Mouse (Mus musculus) midbrain, embryonic 12.5 days (tissue): ENCODE measurements at regions not wholly inside any gene's neighbourhood (a gene's known extent, or its start where the extent isn't known, plus 50 kb on each side); places are given as distances from the start of the nearest gene placed in this dataset.

ENCODE experiments used
- ATAC-seq: fragments of 200-750 bp; cut with Nextera tagmentation; 2 replicates; pipeline ENCODE4 v1.8.0; 2017; ENCODE audit warnings: low read depth, moderate TSS enrichment, moderate library complexity; ENCODE audit not compliant: low FRiP score
- H3K27ac ChIP-seq: fragments of 300-500 bp; sonication (generic); replicated peaks from 2 replicates; pipeline ENCODE4 v1.5.1; 2016; ENCODE audit warnings: mild to moderate bottlenecking
- H3K27me3 ChIP-seq: fragments of 300-500 bp; sonication (generic); 2 replicates; pipeline ENCODE4 v1.6.1; 2016; ENCODE audit warnings: mild to moderate bottlenecking
- H3K36me3 ChIP-seq: fragments of 300-500 bp; sonication (generic); 2 replicates; pipeline ENCODE4 v1.6.1; 2016
- H3K4me1 ChIP-seq: fragments of 300-500 bp; sonication (generic); 2 replicates; pipeline ENCODE4 v1.6.1; 2016
- H3K4me2 ChIP-seq: fragments of 300-500 bp; sonication (generic); replicated peaks from 2 replicates; pipeline ENCODE4 v1.6.1; 2016; ENCODE audit warnings: mild to moderate bottlenecking, moderate library complexity
- H3K4me3 ChIP-seq: fragments of 300-500 bp; sonication (generic); 2 replicates; pipeline ENCODE4 v1.5.1; 2016; ENCODE audit warnings: mild to moderate bottlenecking
- H3K9ac ChIP-seq: fragments of 300-500 bp; sonication (generic); replicated peaks from 2 replicates; pipeline ENCODE4 v1.6.1; 2016; ENCODE audit warnings: mild to moderate bottlenecking, moderate library complexity
- H3K9me3 ChIP-seq: fragments of 300-500 bp; sonication (generic); 2 replicates; pipeline ENCODE4 v1.6.1; 2016; ENCODE audit warnings: mild to moderate bottlenecking
- WGBS: fragments of 180-500 bp; shearing (Covaris S2); methylation state at CpG from one replicate; pipeline ENCODE4 v1.1.7; 2016; 5-methylcytosine and 5-hydroxymethylcytosine counted together

DNA sequence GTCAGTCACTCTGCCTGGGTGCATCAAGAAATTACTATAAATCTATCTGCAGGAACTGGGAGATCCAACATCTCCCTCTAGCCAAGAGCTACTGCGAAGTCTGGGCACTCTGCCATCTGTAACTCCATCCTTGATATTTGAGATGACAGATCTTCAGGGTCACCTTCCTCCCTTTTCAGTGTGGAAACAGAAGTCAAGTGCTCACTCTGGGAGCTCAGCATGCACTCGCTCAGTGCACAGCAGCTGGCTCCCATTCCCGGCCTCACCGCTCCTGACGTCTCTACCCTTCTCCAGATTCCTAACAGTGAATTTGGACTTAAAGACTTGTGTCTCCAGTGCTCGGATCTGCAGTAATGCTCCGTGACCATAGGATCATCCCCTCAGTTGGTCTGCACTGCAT lies 400.3 kb downstream of the Fut8 start:
- no peak overlapping the region for H3K9ac ChIP-seq
- peaks cover 7% of the 10 kb centered on the region; the same call in 1 of the 2 replicates for H3K4me1 ChIP-seq
- no peak overlapping the region for H3K4me3 ChIP-seq
- H3K36me3 ChIP-seq: no peaks in the 10 kb centered on the region
- H3K27ac ChIP-seq: no peak overlapping the region
- no peak overlapping the region for H3K4me2 ChIP-seq
- no peaks in the 10 kb centered on the region for H3K9me3 ChIP-seq
- WGBS: 79% methylated on average over 7 of the region's 7 CpGs
- no peaks in the 10 kb centered on the region for H3K27me3 ChIP-seq
- ATAC-seq: no peak

- ATAC-seq: no peak
- Histone ChIP-seq H3K4me3 (no peak overlapping the region), H3K4me1 (peaks cover 5% of the 10 kb centered on the region; the same call in 1 of the 2 replicates), H3K9me3 (no peaks in the 10 kb centered on the region), H3K4me2 (no peak overlapping the region), H3K36me3 (no peaks in the 10 kb centered on the region), H3K9ac (no peak overlapping the region), H3K27ac (no peak overlapping the region), H3K27me3 (no peaks in the 10 kb centered on the region)
- WGBS: 68% methylated on average over 4 of the region's 4 CpGs
Measured at GRCm38 (mm10) chr12:77642336-77642735, 404.4 kb downstream of the Fut8 start.

DNA sequence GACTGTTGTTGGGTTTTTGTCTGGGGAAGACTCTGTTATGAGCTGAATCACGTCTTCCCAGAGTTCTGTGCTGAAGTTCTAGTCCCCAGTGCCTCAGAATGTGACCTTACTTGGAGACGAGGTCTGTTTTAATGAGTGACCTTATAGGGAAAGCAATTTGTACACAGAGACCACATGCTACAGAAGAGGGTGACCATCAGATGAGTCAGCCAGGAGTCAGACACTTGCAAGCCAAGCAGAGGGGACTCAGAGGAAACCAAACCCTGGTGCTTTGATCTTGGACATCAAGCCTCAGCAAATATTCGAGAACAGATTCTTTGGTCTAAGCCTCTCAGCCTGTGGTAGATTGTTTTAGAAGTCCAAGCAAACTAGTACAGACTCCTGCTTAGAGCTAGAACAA lies 409.9 kb downstream of the Fut8 start:
- 68% methylated on average over 3 of the region's 3 CpGs for WGBS
- Histone ChIP-seq H3K36me3 (no peaks in the 10 kb centered on the region), H3K4me3 (no peak overlapping the region), H3K9ac (no peak overlapping the region), H3K4me1 (peaks cover 7% of the 10 kb centered on the region; the same call in 1 of the 2 replicates), H3K27ac (no peak overlapping the region), H3K9me3 (no peaks in the 10 kb centered on the region), H3K27me3 (peaks cover 4% of the 10 kb centered on the region; the same call in 1 of the 2 replicates), H3K4me2 (no peak overlapping the region)
- ATAC-seq: no peak

DNA sequence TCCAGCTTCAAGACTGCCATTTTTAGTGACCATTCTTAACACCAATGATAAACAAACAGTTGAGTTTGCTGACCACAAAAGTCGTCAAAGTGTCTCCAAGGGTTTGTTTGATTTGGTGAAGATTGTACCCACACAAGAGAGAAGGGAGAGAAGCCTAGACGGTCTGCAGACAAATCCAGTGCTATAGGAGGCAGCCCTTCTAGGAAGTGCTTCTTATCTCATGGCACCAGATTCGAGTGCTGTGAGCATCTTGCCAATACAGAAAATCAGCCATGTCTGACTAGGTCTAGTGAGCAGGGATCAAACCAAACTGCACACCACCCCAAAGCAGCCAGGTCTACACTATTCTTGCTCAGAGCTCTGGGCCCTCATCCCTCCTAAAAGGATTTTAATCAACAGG lies 416.4 kb downstream of the Fut8 start:
- no peak overlapping the region for H3K4me3 ChIP-seq
- H3K9me3 ChIP-seq: no peaks in the 10 kb centered on the region
- H3K27me3 ChIP-seq: 0 out of 2 replicates have a peak, but pooled peaks cover 3% of the 10 kb centered on the region
- ATAC-seq: no peak
- no peaks in the 10 kb centered on the region for H3K36me3 ChIP-seq
- H3K4me2 ChIP-seq: no peak overlapping the region
- no peak overlapping the region for H3K9ac ChIP-seq
- 74% methylated on average over 3 of the region's 3 CpGs for WGBS
- no peak overlapping the region for H3K27ac ChIP-seq
- peaks cover 17% of the 10 kb centered on the region for H3K4me1 ChIP-seq

GRCm38 (mm10) chr12:77657060-77657459 lies 419.1 kb downstream of the Fut8 start:
- Histone ChIP-seq H3K9ac (no peak overlapping the region), H3K36me3 (no peaks in the 10 kb centered on the region), H3K9me3 (no peaks in the 10 kb centered on the region), H3K27me3 (peaks cover 13% of the 10 kb centered on the region; the same call in 1 of the 2 replicates), H3K4me3 (no peak overlapping the region), H3K27ac (0 out of 2 replicates have a peak overlapping the region, but pooled peaks have one; percentile 17), H3K4me1 (peaks cover 17% of the 10 kb centered on the region), H3K4me2 (no peak overlapping the region)
- no peak for ATAC-seq
- 14% methylated on average over 5 of the region's 5 CpGs for WGBS

GRCm38 (mm10) chr12:77657878-77658277 lies 420.0 kb downstream of the Fut8 start:
- no peaks in the 10 kb centered on the region for H3K9me3 ChIP-seq
- peaks cover 13% of the 10 kb centered on the region; the same call in 1 of the 2 replicates for H3K27me3 ChIP-seq
- H3K4me2 ChIP-seq: no peak overlapping the region
- WGBS: 15% methylated on average over 3 of the region's 3 CpGs
- no peak overlapping the region for H3K4me3 ChIP-seq
- peak; percentile 62; the same call in 1 of the 2 replicates for ATAC-seq
- no peaks in the 10 kb centered on the region for H3K36me3 ChIP-seq
- H3K27ac ChIP-seq: 0 out of 2 replicates have a peak overlapping the region, but pooled peaks have one; percentile 15
- H3K9ac ChIP-seq: no peak overlapping the region
- H3K4me1 ChIP-seq: peaks cover 17% of the 10 kb centered on the region

- no peak for ATAC-seq
- no peaks in the 10 kb centered on the region for H3K36me3 ChIP-seq
- no peak overlapping the region for H3K9ac ChIP-seq
- no peaks in the 10 kb centered on the region for H3K9me3 ChIP-seq
- 74% methylated on average over 3 of the region's 3 CpGs for WGBS
- peaks cover 19% of the 10 kb centered on the region; the same call in 1 of the 2 replicates for H3K27me3 ChIP-seq
- H3K4me2 ChIP-seq: no peak overlapping the region
- no peak overlapping the region for H3K27ac ChIP-seq
- H3K4me3 ChIP-seq: no peak overlapping the region
- peaks cover 2% of the 10 kb centered on the region; the same call in 1 of the 2 replicates for H3K4me1 ChIP-seq
Measured at GRCm38 (mm10) chr12:77663180-77663579, 425.3 kb downstream of the Fut8 start.

DNA sequence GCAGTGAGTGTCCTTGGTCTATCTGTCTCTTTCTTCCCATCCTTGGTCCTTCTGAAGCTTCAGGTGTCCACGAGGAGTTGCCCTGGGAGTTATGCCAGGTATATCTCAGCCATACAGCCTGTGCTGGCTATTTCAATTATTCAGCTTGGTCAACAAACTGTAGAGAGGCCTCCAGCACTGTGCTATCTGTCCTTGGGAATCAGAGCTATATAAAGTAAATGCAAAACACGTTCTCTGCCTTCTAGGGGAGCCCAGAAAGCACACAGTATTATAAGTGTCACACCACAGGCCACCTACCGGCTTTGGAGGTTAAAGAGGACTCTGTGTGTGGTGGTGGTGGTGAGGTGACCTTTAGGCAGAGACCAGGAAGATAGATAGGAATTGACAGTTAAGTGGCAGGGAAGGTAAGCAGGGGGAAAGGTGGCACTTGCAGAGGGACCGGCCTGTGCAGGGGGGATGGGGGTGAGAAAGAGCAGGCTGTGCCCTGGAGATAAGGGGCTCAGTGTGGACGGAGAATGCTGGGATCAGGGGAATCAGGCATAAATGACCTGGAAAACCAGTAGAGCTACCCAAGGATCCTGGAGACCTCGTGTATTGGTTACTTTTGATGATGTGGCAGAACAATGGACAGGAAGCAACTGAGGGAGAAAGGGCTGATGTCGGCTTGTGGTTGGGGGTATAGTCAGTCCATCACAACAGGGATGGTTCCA lies 425.9 kb downstream of the Fut8 start:
- Histone ChIP-seq H3K27ac (no peak overlapping the region), H3K9me3 (no peaks in the 10 kb centered on the region), H3K4me1 (peaks cover 2% of the 10 kb centered on the region; the same call in 1 of the 2 replicates), H3K4me2 (no peak overlapping the region), H3K27me3 (peaks cover 19% of the 10 kb centered on the region; the same call in 1 of the 2 replicates), H3K9ac (no peak overlapping the region), H3K36me3 (no peaks in the 10 kb centered on the region), H3K4me3 (no peak overlapping the region)
- 72% methylated on average over 7 of the region's 7 CpGs for WGBS
- no peak for ATAC-seq

DNA sequence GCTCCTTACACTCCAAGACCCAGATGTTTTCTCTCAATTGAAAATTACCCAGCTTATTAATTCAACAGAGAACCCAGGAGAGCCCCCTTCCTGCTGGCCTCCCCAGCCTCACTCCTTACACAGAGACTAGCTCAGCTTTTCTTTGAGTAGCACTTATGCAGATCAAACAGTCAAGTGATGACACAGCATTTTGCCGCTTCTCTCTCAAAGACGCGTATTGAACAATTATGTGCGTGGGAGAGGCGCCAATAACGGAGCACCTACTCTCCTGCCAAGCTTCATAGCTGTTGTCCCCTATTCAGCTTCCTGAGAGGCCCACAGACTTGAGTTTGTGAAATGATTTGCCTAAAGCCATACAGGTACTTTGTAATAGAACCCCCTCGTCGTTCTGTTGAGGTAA lies 428.5 kb downstream of the Fut8 start:
- Histone ChIP-seq H3K27ac (no peak overlapping the region), H3K27me3 (0 out of 2 replicates have a peak, but pooled peaks cover 9% of the 10 kb centered on the region), H3K9ac (no peak overlapping the region), H3K36me3 (no peaks in the 10 kb centered on the region), H3K4me3 (no peak overlapping the region), H3K4me1 (peaks cover 7% of the 10 kb centered on the region; the same call in 1 of the 2 replicates), H3K4me2 (no peak overlapping the region), H3K9me3 (no peaks in the 10 kb centered on the region)
- no peak for ATAC-seq
- WGBS: 87% methylated on average over 8 of the region's 8 CpGs

DNA sequence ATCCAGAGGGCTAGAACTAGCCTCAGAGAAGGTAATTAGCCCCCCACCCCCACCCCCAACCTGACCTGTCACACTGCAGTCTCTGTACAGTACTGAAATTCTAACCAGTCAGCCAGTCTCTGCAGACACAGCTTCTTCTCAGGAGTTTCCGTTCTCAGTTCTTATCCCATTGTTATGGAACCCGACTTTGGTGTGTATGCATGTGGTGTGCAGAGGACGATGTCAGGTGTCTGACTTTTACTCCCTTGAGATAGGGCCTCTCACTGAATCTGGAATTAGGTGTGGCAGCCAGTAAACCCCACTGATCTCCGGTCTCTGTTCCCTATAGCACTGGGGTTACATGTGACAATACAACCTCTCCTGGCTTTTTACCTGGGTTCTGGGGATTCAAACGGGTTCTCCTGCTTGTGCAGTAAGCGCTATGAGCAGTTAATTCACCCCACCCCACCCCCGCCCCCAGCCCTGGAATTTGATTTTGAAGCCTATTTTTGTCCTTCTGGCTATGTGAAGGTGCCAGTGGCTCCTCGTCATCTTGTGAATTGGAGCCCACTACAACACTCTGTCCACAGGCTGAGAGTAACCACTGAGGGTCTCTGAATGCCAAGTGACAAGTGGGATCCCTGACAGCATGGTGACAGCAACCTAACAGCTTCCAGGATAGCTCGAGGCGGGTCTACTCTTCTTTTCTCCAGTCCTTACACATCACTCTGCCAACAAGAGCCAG lies 429.4 kb downstream of the Fut8 start:
- Histone ChIP-seq H3K27ac (no peak overlapping the region), H3K4me1 (peaks cover 7% of the 10 kb centered on the region; the same call in 1 of the 2 replicates), H3K9ac (no peak overlapping the region), H3K4me2 (no peak overlapping the region), H3K36me3 (no peaks in the 10 kb centered on the region), H3K9me3 (no peaks in the 10 kb centered on the region), H3K27me3 (0 out of 2 replicates have a peak, but pooled peaks cover 9% of the 10 kb centered on the region), H3K4me3 (no peak overlapping the region)
- no peak for ATAC-seq
- 80% methylated on average over 10 of the region's 10 CpGs for WGBS

DNA sequence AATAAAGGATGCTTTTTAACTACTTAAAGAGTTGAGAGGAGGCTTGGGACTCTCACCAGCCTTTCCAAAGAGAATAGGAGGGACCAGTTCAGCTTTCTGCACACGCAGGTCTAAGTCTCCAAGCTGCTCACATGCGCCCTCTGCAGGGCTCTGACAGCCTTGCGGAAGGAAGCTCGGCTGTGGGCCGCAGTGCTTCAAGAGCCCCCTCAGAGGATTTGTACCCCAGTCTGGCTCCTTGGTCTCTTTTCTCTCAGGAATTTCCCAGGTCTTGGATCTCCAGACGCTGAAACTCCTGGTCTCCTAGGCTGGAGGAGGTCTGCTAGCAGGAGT lies 429.9 kb downstream of the Fut8 start:
- H3K27me3 ChIP-seq: 0 out of 2 replicates have a peak, but pooled peaks cover 12% of the 10 kb centered on the region
- H3K4me1 ChIP-seq: peaks cover 7% of the 10 kb centered on the region; the same call in 1 of the 2 replicates
- H3K9ac ChIP-seq: no peak overlapping the region
- peak; percentile 61; the same call in 1 of the 2 replicates for ATAC-seq
- H3K9me3 ChIP-seq: no peaks in the 10 kb centered on the region
- H3K4me2 ChIP-seq: no peak overlapping the region
- H3K27ac ChIP-seq: no peak overlapping the region
- WGBS: 2% methylated on average over 6 of the region's 6 CpGs
- no peaks in the 10 kb centered on the region for H3K36me3 ChIP-seq
- no peak overlapping the region for H3K4me3 ChIP-seq

DNA sequence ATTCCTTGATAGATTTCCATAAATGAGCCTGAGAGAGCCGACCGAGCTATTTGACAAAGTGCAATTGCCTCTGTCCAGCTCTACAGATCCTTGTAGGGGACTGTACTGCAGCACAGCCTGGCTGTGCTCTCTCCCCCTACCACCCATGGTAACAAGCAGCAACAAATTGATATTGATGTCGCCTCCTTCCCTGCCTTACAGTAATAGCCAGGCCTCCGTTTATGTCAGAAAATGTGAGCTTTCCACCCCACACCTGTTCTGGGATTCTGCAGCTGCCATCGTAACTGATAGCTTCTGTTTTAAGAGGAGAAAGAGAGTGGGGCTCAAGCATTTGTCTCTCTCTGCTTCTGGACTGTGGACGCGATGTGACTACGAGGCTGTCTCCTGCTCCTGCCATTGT lies 432.6 kb downstream of the Fut8 start:
- peaks cover 11% of the 10 kb centered on the region; the same call in 1 of the 2 replicates for H3K4me1 ChIP-seq
- no peak for ATAC-seq
- 0 out of 2 replicates have a peak, but pooled peaks cover 9% of the 10 kb centered on the region for H3K27me3 ChIP-seq
- H3K27ac ChIP-seq: no peak overlapping the region
- no peak overlapping the region for H3K9ac ChIP-seq
- H3K4me2 ChIP-seq: no peak overlapping the region
- WGBS: 57% methylated on average over 8 of the region's 8 CpGs
- no peak overlapping the region for H3K4me3 ChIP-seq
- H3K9me3 ChIP-seq: no peaks in the 10 kb centered on the region
- no peaks in the 10 kb centered on the region for H3K36me3 ChIP-seq
